Mouse (Mus musculus): ENCODE data around the gene Gm49403. TPM values are rescaled to one million over a fixed set of nuclear protein-coding genes. Genes with fewer than 3 reads are reported as not detected.

Gm49403 gene
- total RNA-seq, 2 experiments from 2014 or later = not detected

Small RNAs within 50 kb of the gene (microRNA-seq; reads per million reads assigned to microRNA genes)
- 0 reads per million in 2 experiments for gene Mir5136

Other genes starting within 250 kb of the Gm49403 start
- not detected for gene Chrm1, start 220.1 kb upstream of the Gm49403 start, total RNA-seq (2021)
- 10 to 100 TPM; 27.9 to 30.0 TPM for gene Slc3a2, start 160.6 kb upstream of the Gm49403 start, total RNA-seq (2021)
- gene Wdr74, start 148.1 kb upstream of the Gm49403 start, total RNA-seq (2021) = 10 to 100 TPM; 15.2 to 20.4 TPM
- gene 1700092M07Rik, start 143.2 kb upstream of the Gm49403 start, total RNA-seq (2021) = under 1 TPM in 1 of 2 experiments, not detected in 1; 0.66 TPM
- 10 to 100 TPM; 19.0 to 19.9 TPM for gene Stx5a, start 142.5 kb upstream of the Gm49403 start, total RNA-seq (2021)
- gene Nxf1, start 126.9 kb upstream of the Gm49403 start, total RNA-seq (2021) = 10 to 100 TPM; 24.1 to 32.9 TPM
- gene Tmem223, start 112.9 kb upstream of the Gm49403 start, total RNA-seq (2021) = 10 to 100 TPM; 79.6 to 84.2 TPM
- gene Tmem179b, start 109.5 kb upstream of the Gm49403 start, total RNA-seq (2021) = 1 to 10 TPM; 6.1 to 8.2 TPM
- 1 to 10 TPM; 4.6 to 4.9 TPM for gene Taf6l, start 97.5 kb upstream of the Gm49403 start, total RNA-seq (2021)
- 10 to 100 TPM; 32.0 to 35.4 TPM for gene Polr2g, start 85.4 kb upstream of the Gm49403 start, total RNA-seq (2021)
- gene Zbtb3, start 81.4 kb upstream of the Gm49403 start, total RNA-seq (2021) = under 1 TPM; 0.42 to 0.74 TPM
- gene Ttc9c, start 64.6 kb upstream of the Gm49403 start, total RNA-seq (2021) = 1 to 10 TPM; 9.2 TPM
- 10 to 100 TPM; 31.0 to 36.6 TPM for gene Hnrnpul2, start 63.9 kb upstream of the Gm49403 start, total RNA-seq (2021)
- 1 to 10 TPM in 1 of 2 experiments, not detected in 1; 1.4 TPM for gene AC129217.1, start 54.2 kb upstream of the Gm49403 start, total RNA-seq (2021)
- gene Bscl2, start 46.5 kb upstream of the Gm49403 start, total RNA-seq (2021) = 10 to 100 TPM; 15.9 to 17.8 TPM
- gene Gng3, start 44.7 kb upstream of the Gm49403 start, total RNA-seq (2021) = not detected
- 1 to 10 TPM; 5.8 to 8.8 TPM for gene Lrrn4cl, start 33.2 kb upstream of the Gm49403 start, total RNA-seq (2021)
- gene Ubxn1, start 12.4 kb upstream of the Gm49403 start, total RNA-seq (2021) = 100 to 1,000 TPM; 197 to 321 TPM
- gene Uqcc3, start 3.0 kb upstream of the Gm49403 start, total RNA-seq (2021) = 10 to 100 TPM; 56.4 to 67.2 TPM
- 1 to 10 TPM; 3.5 TPM for gene Lbhd1, start 198 bp upstream of the Gm49403 start, total RNA-seq (2021)
- gene 1810009A15Rik, start 4.9 kb downstream of the Gm49403 start, total RNA-seq (2021) = 10 to 100 TPM; 15.6 to 17.1 TPM
- under 1 TPM in 1 of 2 experiments, not detected in 1; 0.84 TPM for gene Gm49416, start 5.0 kb downstream of the Gm49403 start, total RNA-seq (2021)
- 1 to 10 TPM; 8.4 to 9.4 TPM for gene Ints5, start 9.1 kb downstream of the Gm49403 start, total RNA-seq (2021)
- 10 to 100 TPM; 19.3 to 19.9 TPM for gene Ganab, start 14.1 kb downstream of the Gm49403 start, total RNA-seq (2021)
- 10 to 100 TPM; 28.3 to 31.2 TPM for gene B3gat3, start 36.4 kb downstream of the Gm49403 start, total RNA-seq (2021)
- gene Rom1, start 45.4 kb downstream of the Gm49403 start, total RNA-seq (2021) = 10 to 100 TPM in 1 of 2 experiments, 1 to 10 TPM in 1; 6.9 to 11.0 TPM
- 1 to 10 TPM; 5.1 to 7.3 TPM for gene Eml3, start 45.6 kb downstream of the Gm49403 start, total RNA-seq (2021)
- 10 to 100 TPM; 19.4 to 24.1 TPM for gene Mta2, start 57.9 kb downstream of the Gm49403 start, total RNA-seq (2021)
- gene Tut1, start 69.9 kb downstream of the Gm49403 start, total RNA-seq (2021) = 1 to 10 TPM; 6.0 to 7.7 TPM
- 100 to 1,000 TPM; 441 to 447 TPM for gene Eef1g, start 83.1 kb downstream of the Gm49403 start, total RNA-seq (2021)
- 100 to 1,000 TPM; 171 to 208 TPM for gene Ahnak, start 105.4 kb downstream of the Gm49403 start, total RNA-seq (2021)
- gene Scgb1a1, start 204.0 kb downstream of the Gm49403 start, total RNA-seq (2021) = not detected

Data from gastrocnemius, postnatal 36 days (tissue).